Mouse (Mus musculus) stomach, embryonic 16.5 days (tissue): ENCODE data around the gene Fkbp5. TPM values are rescaled to one million over a fixed set of nuclear protein-coding genes. Genes with fewer than 3 reads are reported as not detected.

ENCODE experiments used
- ATAC-seq: fragments of 200-750 bp; cut with Nextera tagmentation; 2 replicates; pipeline ENCODE4 v1.8.0; 2017; ENCODE audit warnings: moderate number of reproducible peaks, moderate TSS enrichment; ENCODE audit not compliant: insufficient read depth, low FRiP score
- H3K27ac ChIP-seq: fragments of 300-500 bp; sonication (generic); 2 replicates; pipeline ENCODE4 v1.5.1; 2014; ENCODE audit warnings: low read length
- H3K27me3 ChIP-seq: fragments of 300-500 bp; sonication (generic); 2 replicates; pipeline ENCODE4 v1.6.1; 2014; ENCODE audit warnings: low read length, control low read depth, mixed read lengths; ENCODE audit not compliant: control insufficient read depth, insufficient read depth
- H3K36me3 ChIP-seq: fragments of 300-500 bp; sonication (generic); 2 replicates; pipeline ENCODE4 v1.6.1; 2014; ENCODE audit warnings: low read length; ENCODE audit not compliant: control insufficient read depth, insufficient read depth
- H3K4me1 ChIP-seq: fragments of 300-500 bp; sonication (generic); 2 replicates; pipeline ENCODE4 v1.6.1; 2014; ENCODE audit warnings: low read length, control low read depth, mixed read lengths; ENCODE audit not compliant: control insufficient read depth, insufficient read depth
- H3K4me2 ChIP-seq: fragments of 300-500 bp; sonication (generic); 2 replicates; pipeline ENCODE4 v1.6.1; 2014; ENCODE audit warnings: low read depth, low read length, mixed read lengths
- H3K4me3 ChIP-seq: fragments of 300-500 bp; sonication (generic); replicated peaks from 2 replicates; pipeline ENCODE4 v1.5.1; 2014; ENCODE audit warnings: mild to moderate bottlenecking, low read length
- H3K9ac ChIP-seq: fragments of 300-500 bp; sonication (generic); 2 replicates; pipeline ENCODE4 v1.6.1; 2014; ENCODE audit warnings: low read length
- H3K9me3 ChIP-seq: fragments of 300-500 bp; sonication (generic); replicated peaks from 2 replicates; pipeline ENCODE4 v1.6.1; 2016; ENCODE audit warnings: low read length, control low read depth; ENCODE audit not compliant: control insufficient read depth
- whole genome bisulfite sequencing: fragments of 180-500 bp; shearing (Covaris S2); extraction: QIAGEN DNeasy Blood & Tissue Kit; methylation state at CpG from one replicate; pipeline ENCODE4 v1.1.7; 2014; 5-methylcytosine and 5-hydroxymethylcytosine counted together
- polyA plus RNA-seq: library from polyadenylated mRNA; unstranded; fragments of >200 nt; fragmentation: Nextera tagmentation; extraction: Ambion mirVana; gene quantifications from 2 replicates; pipeline ENCODE4 v1.2.1, GENCODE M21; 2015

The Fkbp5 gene
- polyA plus RNA-seq, 1 experiment from 2014 or later, result 27.1 TPM

DNA sequence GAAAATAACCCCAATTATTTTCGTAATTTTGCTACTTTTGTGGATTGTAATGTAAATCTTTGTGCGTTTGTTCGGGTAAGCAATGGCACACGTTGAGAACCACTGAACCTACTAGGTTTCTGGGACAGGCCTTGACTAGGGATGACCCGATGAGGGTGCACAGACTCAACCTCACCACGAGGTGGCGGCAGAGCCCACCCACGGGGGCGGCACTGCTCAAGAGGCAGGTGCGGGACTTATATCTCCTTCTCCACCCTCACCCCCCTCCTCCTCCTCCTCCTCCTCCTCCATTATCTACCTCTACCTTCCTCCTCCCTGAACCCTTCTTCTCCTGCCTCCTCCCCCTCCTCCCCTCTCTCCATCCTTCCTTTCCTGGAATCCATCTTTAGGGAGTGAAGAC, 143.5 kb downstream of the Fkbp5 start:
- no peaks in the 10 kb centered on the region; the same call in 1 of the 2 replicates for H3K27me3 ChIP-seq
- H3K9me3 ChIP-seq, result no peaks in the 10 kb centered on the region
- no peak overlapping the region for H3K4me2 ChIP-seq
- no peak for ATAC-seq
- no peak overlapping the region for H3K4me3 ChIP-seq
- no peak overlapping the region for H3K27ac ChIP-seq
- no peaks in the 10 kb centered on the region for H3K4me1 ChIP-seq
- WGBS, result 22% methylated on average over 10 of the region's 10 CpGs
- no peak overlapping the region for H3K9ac ChIP-seq
- H3K36me3 ChIP-seq, result no peaks in the 10 kb centered on the region

DNA sequence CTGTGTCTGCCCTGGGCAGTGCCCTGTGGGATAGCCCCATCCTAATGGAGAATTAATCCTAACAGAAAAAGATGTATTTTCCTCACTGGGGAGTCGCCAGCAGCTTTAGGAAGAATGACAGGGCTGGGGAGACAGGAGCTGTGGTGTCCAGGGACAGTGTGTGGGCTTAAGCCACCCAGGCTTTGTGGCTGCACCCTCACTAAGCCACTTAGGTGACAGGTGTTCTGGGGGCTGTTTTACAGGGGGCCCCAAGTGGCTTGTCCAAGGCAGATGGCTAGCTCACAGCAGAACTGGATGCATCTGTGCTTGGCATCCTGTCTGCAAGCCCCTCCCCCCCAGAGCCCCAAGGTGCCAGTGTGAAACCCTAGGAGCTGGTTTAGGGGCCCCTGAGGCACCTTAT, 145.4 kb downstream of the Fkbp5 start:
- ATAC-seq, result no peak
- 76% methylated on average over 1 of the region's 1 CpGs for WGBS

DNA sequence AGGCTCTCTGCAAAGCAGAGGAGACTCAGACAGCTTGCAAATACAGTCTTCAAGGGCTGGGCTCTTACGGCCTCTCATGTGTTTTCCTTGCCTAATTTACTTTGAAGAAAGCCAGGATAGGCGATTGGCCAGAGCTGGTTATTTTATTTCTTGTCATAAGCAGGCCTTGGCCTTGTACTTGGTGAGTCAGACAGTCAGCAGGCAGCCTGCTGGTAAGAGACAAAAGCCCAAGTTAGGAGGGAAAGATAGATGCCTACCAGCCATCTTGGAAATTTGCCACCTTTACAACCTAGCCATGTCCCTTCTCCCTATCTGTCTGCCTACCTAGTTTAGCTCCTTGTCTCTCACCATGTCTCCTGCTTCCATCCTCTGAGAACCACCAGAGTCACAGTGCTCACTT, 146.0 kb downstream of the Fkbp5 start:
- H3K9me3 ChIP-seq, result no peaks in the 10 kb centered on the region
- ATAC-seq, result no peak
- 47% methylated on average over 2 of the region's 2 CpGs for WGBS

More for the DNA sequence above, 145.4 kb downstream of the Fkbp5 start:
- H3K9me3 ChIP-seq, result no peaks in the 10 kb centered on the region
- H3K36me3 ChIP-seq, result no peaks in the 10 kb centered on the region
- H3K4me3 ChIP-seq, result no peak overlapping the region
- no peaks in the 10 kb centered on the region for H3K4me1 ChIP-seq
- H3K27me3 ChIP-seq, result no peaks in the 10 kb centered on the region; the same call in 1 of the 2 replicates
- no peak overlapping the region for H3K4me2 ChIP-seq
- H3K9ac ChIP-seq, result no peak overlapping the region
- no peak overlapping the region for H3K27ac ChIP-seq

GRCm38 (mm10) chr17:28369056-28369455, 148.3 kb downstream of the Fkbp5 start:
- peak; percentile 41; the same call in 1 of the 2 replicates for ATAC-seq

More for the DNA sequence above, 146.0 kb downstream of the Fkbp5 start:
- Histone ChIP-seq H3K4me3 (no peak overlapping the region), H3K27ac (no peak overlapping the region), H3K4me1 (no peaks in the 10 kb centered on the region), H3K36me3 (no peaks in the 10 kb centered on the region), H3K27me3 (no peaks in the 10 kb centered on the region), H3K9ac (no peak overlapping the region), H3K4me2 (no peak overlapping the region)

DNA sequence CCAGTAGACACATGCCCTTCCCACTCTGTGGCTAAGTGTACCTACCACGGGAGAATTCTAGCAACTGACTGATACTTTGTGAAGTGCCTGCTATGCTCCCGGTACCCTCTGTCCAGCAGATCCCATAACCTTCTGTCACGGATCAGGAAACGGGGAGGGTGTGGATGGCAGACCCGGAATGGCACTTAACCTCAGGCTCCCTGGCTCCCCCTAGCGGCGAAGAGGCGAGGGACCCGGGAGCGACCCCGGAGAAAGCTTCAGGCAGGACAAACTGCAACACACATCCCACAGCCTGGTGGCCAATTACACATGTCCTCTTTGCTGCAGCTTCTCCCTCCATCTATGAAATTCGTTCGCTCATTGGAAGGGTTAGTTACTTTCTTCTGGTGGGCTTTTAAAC, 148.9 kb downstream of the Fkbp5 start:
- Histone ChIP-seq H3K4me3 (no peak overlapping the region), H3K9ac (no peak overlapping the region), H3K4me2 (no peak overlapping the region), H3K4me1 (peaks cover 12% of the 10 kb centered on the region), H3K9me3 (no peaks in the 10 kb centered on the region), H3K27ac (no peak overlapping the region), H3K36me3 (no peaks in the 10 kb centered on the region), H3K27me3 (peaks cover 16% of the 10 kb centered on the region)
- 5% methylated on average over 13 of the region's 13 CpGs for WGBS
- no peak; the same call in 1 of the 2 replicates for ATAC-seq

More at GRCm38 (mm10) chr17:28369056-28369455, 148.3 kb downstream of the Fkbp5 start:
- H3K27me3 ChIP-seq, result peaks cover 11% of the 10 kb centered on the region
- no peak overlapping the region for H3K4me3 ChIP-seq
- no peaks in the 10 kb centered on the region for H3K36me3 ChIP-seq
- no peaks in the 10 kb centered on the region for H3K9me3 ChIP-seq
- H3K9ac ChIP-seq, result no peak overlapping the region
- H3K4me1 ChIP-seq, result peaks cover 6% of the 10 kb centered on the region
- WGBS, result 48% methylated on average over 5 of the region's 5 CpGs
- H3K27ac ChIP-seq, result no peak overlapping the region
- no peak overlapping the region for H3K4me2 ChIP-seq

- no peak within 1 kb of the TSS for H3K27ac ChIP-seq
- peaks cover 21% of the 10 kb centered on the region for H3K27me3 ChIP-seq
- H3K9me3 ChIP-seq, result no peaks in the 10 kb centered on the region
- 47% methylated on average over 8 of the region's 8 CpGs for WGBS
- ATAC-seq, result no peak
- H3K4me1 ChIP-seq, result peaks cover 21% of the 10 kb centered on the region
- peak within 1 kb of the TSS; percentile 60 for H3K9ac ChIP-seq
- H3K4me3 ChIP-seq, result peak within 1 kb of the TSS; percentile 28
- H3K4me2 ChIP-seq, result peak within 1 kb of the TSS; percentile 56
- H3K36me3 ChIP-seq, result no peaks in the 10 kb centered on the region
Measured at GRCm38 (mm10) chr17:28365122-28365521, 152.2 kb downstream of the Fkbp5 start, which contains the start of gene Tulp1. Gene Tulp1, minus strand, starts transcription at chr17:28365222.

DNA sequence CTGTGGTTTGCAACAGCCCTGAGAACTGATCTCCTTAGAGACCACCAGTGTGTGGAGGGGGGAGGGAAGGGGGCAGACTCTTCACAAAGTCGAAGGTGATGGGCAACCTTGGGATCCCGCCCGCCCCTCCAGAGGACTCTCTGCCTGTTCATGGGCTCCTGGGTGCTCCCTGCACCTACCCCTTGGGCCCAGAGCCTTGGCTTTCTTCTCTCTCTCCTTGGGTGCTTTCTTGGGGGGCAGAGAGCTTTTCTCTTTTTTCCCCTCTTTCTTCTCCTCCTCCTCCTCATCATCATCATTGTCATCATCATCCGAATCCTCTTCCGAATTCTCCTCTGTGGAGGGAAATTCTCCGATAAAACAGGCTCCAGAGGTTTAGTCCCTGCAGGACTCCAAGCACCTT, 153.8 kb downstream of the Fkbp5 start:
- Histone ChIP-seq H3K9ac (peak overlapping the region; percentile 68), H3K9me3 (no peaks in the 10 kb centered on the region), H3K4me3 (0 out of 2 replicates have a peak overlapping the region, but pooled peaks have one; percentile 40), H3K4me2 (peak overlapping the region; percentile 58), H3K27me3 (peaks cover 21% of the 10 kb centered on the region), H3K27ac (no peak overlapping the region), H3K4me1 (peaks cover 21% of the 10 kb centered on the region), H3K36me3 (no peaks in the 10 kb centered on the region)
- ATAC-seq, result no peak
- 48% methylated on average over 6 of the region's 6 CpGs for WGBS

DNA sequence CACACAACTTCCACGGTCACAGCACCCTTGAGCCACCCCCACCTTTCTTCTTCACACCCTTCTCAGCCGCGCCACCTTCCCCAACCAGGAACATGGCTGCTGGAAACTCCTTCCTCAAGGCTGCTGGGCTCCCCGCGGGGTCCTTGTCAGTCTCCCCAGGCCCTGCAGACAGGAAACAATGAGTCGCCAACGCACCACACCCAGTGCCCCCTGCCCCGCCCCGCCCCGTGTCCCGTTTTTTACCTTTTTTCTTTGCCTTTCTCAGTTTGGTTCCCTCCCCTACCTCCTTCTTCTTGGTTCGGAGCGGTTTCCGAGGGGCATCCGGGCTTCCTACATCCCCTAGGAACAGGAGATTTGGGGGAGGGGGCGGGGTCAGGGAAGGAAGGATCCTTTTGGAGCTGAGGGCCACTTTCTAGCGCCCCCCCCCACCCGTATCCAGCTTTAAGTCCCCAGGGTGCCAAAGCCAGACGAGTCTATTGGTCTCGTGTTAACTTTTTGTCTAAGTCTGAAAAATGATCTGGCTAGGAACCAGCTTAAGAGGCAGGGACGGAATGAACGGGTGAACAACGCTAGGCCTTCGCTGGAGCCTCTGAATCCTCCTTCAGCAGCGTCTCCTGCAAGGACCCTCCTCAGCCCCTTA, 154.6 kb downstream of the Fkbp5 start:
- H3K36me3 ChIP-seq, result no peaks in the 10 kb centered on the region
- peak overlapping the region; percentile 68 for H3K9ac ChIP-seq
- peaks cover 21% of the 10 kb centered on the region for H3K27me3 ChIP-seq
- ATAC-seq, result no peak
- peak overlapping the region; percentile 58 for H3K4me2 ChIP-seq
- peak overlapping the region; percentile 40 for H3K4me3 ChIP-seq
- H3K4me1 ChIP-seq, result peaks cover 21% of the 10 kb centered on the region
- H3K27ac ChIP-seq, result 0 out of 2 replicates have a peak overlapping the region, but pooled peaks have one; percentile 33
- 4% methylated on average over 25 of the region's 25 CpGs for WGBS
- H3K9me3 ChIP-seq, result no peaks in the 10 kb centered on the region

- Histone ChIP-seq H3K27ac (no peak overlapping the region), H3K4me1 (peaks cover 21% of the 10 kb centered on the region), H3K9me3 (no peaks in the 10 kb centered on the region), H3K4me3 (peak overlapping the region; percentile 40), H3K36me3 (no peaks in the 10 kb centered on the region), H3K4me2 (peak overlapping the region; percentile 58), H3K27me3 (peaks cover 21% of the 10 kb centered on the region), H3K9ac (peak overlapping the region; percentile 68)
- no peak for ATAC-seq
- 44% methylated on average over 11 of the region's 11 CpGs for WGBS
Measured at GRCm38 (mm10) chr17:28361921-28362652, 155.2 kb downstream of the Fkbp5 start.
